Mouse (Mus musculus) large intestine, adult 2 months (tissue): ENCODE data around the gene Vmn2r44. TPM values are rescaled to one million over a fixed set of nuclear protein-coding genes. Genes with fewer than 3 reads are reported as not detected.
"Not testable (repeated sequence)": the region's sequence is repeated elsewhere in the genome, so short reads cannot be mapped to it uniquely, and the experiment has no call there.

Source experiments
- DNase-seq: peaks from one replicate; pipeline ENCODE4 v3.0.0-alpha.2; 2012; ENCODE audit warnings: low read depth, low spot score
- WGBS: fragments of 180-500 bp; shearing (Covaris S2); methylation state at CpG from one replicate; pipeline ENCODE4 v1.1.7; 2018; 5-methylcytosine and 5-hydroxymethylcytosine counted together
- polyA plus RNA-seq: library from polyadenylated mRNA; depleted of rRNA; stranded (reverse); fragments of >200 nt; gene quantifications from 2 replicates; pipeline ENCODE4 v1.2.3, GENCODE M21; 2012; rRNA removed

Gene Vmn2r44
- polyA plus RNA-seq: not detected in 2 replicates

DNA sequence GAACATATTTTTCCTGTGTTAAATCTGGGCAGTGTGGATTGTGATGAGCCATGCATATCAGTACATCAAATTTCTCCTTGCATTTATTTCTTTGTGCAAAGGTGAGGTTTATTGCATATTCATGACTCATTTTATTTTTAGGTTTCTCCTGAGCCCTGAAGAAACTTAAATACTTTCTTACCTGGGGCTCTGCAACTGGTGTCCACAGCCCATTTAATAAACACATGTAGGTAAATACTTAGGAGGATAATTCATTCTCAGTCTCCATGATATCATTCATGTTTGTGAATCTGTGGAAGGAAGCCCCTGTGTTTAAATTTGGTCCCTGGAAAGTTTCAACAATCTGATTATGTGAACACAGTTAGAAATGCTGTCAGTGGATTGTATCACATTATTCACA is at the start of gene Vmn2r44:
TSS of gene Vmn2r44 (minus strand) at position 101 of the 400 bp plus-strand sequence.
- not testable (repeated sequence) for DNase-seq

DNA sequence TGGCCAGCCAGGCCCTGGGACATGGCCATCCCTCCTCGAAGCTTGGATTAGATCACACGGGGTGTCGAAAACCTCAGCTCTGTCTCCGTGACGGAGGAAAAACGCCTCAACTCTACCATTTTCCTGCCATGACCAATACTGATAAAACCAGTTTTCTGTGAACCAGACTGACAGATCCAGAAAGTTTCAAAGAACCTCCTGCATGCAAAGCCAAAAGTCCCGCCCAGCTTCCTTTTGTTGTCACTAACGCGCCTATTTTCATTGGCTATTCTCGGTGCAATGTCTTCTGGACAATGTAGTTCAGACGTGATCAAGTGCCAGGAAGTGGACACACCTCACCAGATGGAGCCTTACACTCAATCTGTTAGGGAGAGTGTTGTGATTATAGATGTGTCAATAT is 25.3 kb downstream of the Vmn2r44 start:
- 91% methylated on average over 11 of the region's 11 CpGs for WGBS
- not testable (repeated sequence) for DNase-seq

Other genes with a start within 250 kb of the Vmn2r44 start
- not detected in 2 replicates for gene Vmn2r41, start 221.7 kb downstream of the Vmn2r44 start, polyA plus RNA-seq
- not detected in 2 replicates for gene Vmn2r42, start 183.0 kb downstream of the Vmn2r44 start, polyA plus RNA-seq
- not detected in 2 replicates for gene Vmn2r43, start 122.7 kb downstream of the Vmn2r44 start, polyA plus RNA-seq
- gene Vmn2r45, start 105.7 kb upstream of the Vmn2r44 start, polyA plus RNA-seq: not detected in 2 replicates